Mouse (Mus musculus) WW6 (cell line): ENCODE measurements around the gene Polk.

Source experiments
- DNase-seq: peaks from one replicate; pipeline ENCODE4 v3.0.0-alpha.2; 2013; ENCODE audit warnings: low read depth, low spot score

Polk gene

GRCm38 (mm10) chr13:96542081-96542889 is at the start of gene Polk, which contains the start of gene Col4a3bp:
Gene Polk (minus strand): TSS chr13:96542579.
Gene Col4a3bp (plus strand): TSS chr13:96542618.
- DNase-seq = peak; percentile 93

- no peak for DNase-seq
Observed at GRCm38 (mm10) chr13:96588642-96589041, 46.3 kb upstream of the Polk start.

GRCm38 (mm10) chr13:96586540-96586939 is 44.2 kb upstream of the Polk start:
- no peak for DNase-seq

GRCm38 (mm10) chr13:96584201-96584600 is 41.8 kb upstream of the Polk start:
- no peak for DNase-seq

- DNase-seq = no peak
Observed at GRCm38 (mm10) chr13:96579979-96580378, 37.6 kb upstream of the Polk start.

- no peak for DNase-seq
Observed at GRCm38 (mm10) chr13:96579104-96579503, 36.7 kb upstream of the Polk start.

- no peak for DNase-seq
Observed at GRCm38 (mm10) chr13:96574170-96574569, 31.8 kb upstream of the Polk start.

GRCm38 (mm10) chr13:96571016-96571361 is 28.6 kb upstream of the Polk start:
- no peak for DNase-seq

- DNase-seq = no peak
Observed at GRCm38 (mm10) chr13:96570313-96571015, 28.1 kb upstream of the Polk start.

GRCm38 (mm10) chr13:96567977-96568376 is 25.6 kb upstream of the Polk start:
- no peak for DNase-seq

- DNase-seq = no peak
Observed at GRCm38 (mm10) chr13:96555099-96555498, 12.7 kb upstream of the Polk start.

- DNase-seq = no peak
Observed at GRCm38 (mm10) chr13:96547941-96548340, 5.6 kb upstream of the Polk start.

GRCm38 (mm10) chr13:96547250-96547649 is 4.9 kb upstream of the Polk start:
- DNase-seq = no peak

GRCm38 (mm10) chr13:96544506-96544905 is 2.1 kb upstream of the Polk start:
- no peak for DNase-seq

GRCm38 (mm10) chr13:96542901-96543891 is 817 bp upstream of the Polk start:
- no peak for DNase-seq

- DNase-seq = no peak
Observed at GRCm38 (mm10) chr13:96541381-96541780, 998 bp downstream of the Polk start.

- DNase-seq = no peak
Observed at GRCm38 (mm10) chr13:96538103-96538502, 4.3 kb downstream of the Polk start.

GRCm38 (mm10) chr13:96536821-96537572 is 5.4 kb downstream of the Polk start:
- DNase-seq = no peak

- no peak for DNase-seq
Observed at GRCm38 (mm10) chr13:96533742-96534141, 8.6 kb downstream of the Polk start.

GRCm38 (mm10) chr13:96532176-96532575 is 10.2 kb downstream of the Polk start:
- no peak for DNase-seq

GRCm38 (mm10) chr13:96530064-96530463 is 12.3 kb downstream of the Polk start:
- no peak for DNase-seq
